Mouse (Mus musculus) hindbrain, embryonic 16.5 days (tissue): ENCODE results near the gene Tcirg1. TPM values are rescaled to one million over a fixed set of nuclear protein-coding genes. Genes with fewer than 3 reads are reported as not detected.

ENCODE experiments used
- ATAC-seq: fragments of 200-750 bp; cut with Nextera tagmentation; 2 replicates; pipeline ENCODE4 v1.8.0; 2017; ENCODE audit warnings: moderate TSS enrichment, moderate library complexity
- H3K27ac ChIP-seq: fragments of 300-500 bp; sonication (generic); 2 replicates; pipeline ENCODE4 v1.5.1; 2014; ENCODE audit warnings: low read depth, mild to moderate bottlenecking, control low read depth, low read length, moderate library complexity
- H3K27me3 ChIP-seq: fragments of 300-500 bp; sonication (generic); replicated peaks from 2 replicates; pipeline ENCODE4 v1.6.1; 2014; ENCODE audit warnings: low read length; ENCODE audit not compliant: control insufficient read depth, insufficient read depth
- H3K36me3 ChIP-seq: fragments of 300-500 bp; sonication (generic); 2 replicates; pipeline ENCODE4 v1.6.1; 2014; ENCODE audit warnings: mild to moderate bottlenecking, low read length, moderate library complexity, mixed read lengths; ENCODE audit not compliant: control insufficient read depth, insufficient read depth
- H3K4me1 ChIP-seq: fragments of 300-500 bp; sonication (generic); 2 replicates; pipeline ENCODE4 v1.6.1; 2014; ENCODE audit warnings: low read depth, low read length; ENCODE audit not compliant: control insufficient read depth, insufficient read depth
- H3K4me2 ChIP-seq: fragments of 300-500 bp; sonication (generic); 2 replicates; pipeline ENCODE4 v1.6.1; 2014; ENCODE audit warnings: mild to moderate bottlenecking, low read length, control low read depth, moderate library complexity
- H3K4me3 ChIP-seq: fragments of 300-500 bp; sonication (generic); 2 replicates; pipeline ENCODE4 v1.5.1; 2014; ENCODE audit warnings: mild to moderate bottlenecking, low read length, control low read depth, moderate library complexity
- H3K9ac ChIP-seq: fragments of 300-500 bp; sonication (generic); 2 replicates; pipeline ENCODE4 v1.6.1; 2014; ENCODE audit warnings: low read depth, mild to moderate bottlenecking, control low read depth, low read length, moderate library complexity
- H3K9me3 ChIP-seq: fragments of 300-500 bp; sonication (generic); 2 replicates; pipeline ENCODE4 v1.6.1; 2014; ENCODE audit warnings: mild to moderate bottlenecking, low read length, moderate library complexity; ENCODE audit not compliant: control insufficient read depth
- WGBS: fragments of 180-500 bp; shearing (Covaris S2); extraction: QIAGEN DNeasy Blood & Tissue Kit; methylation state at CpG from one replicate; pipeline ENCODE4 v1.1.7; 2014; 5-methylcytosine and 5-hydroxymethylcytosine counted together
- polyA plus RNA-seq: library from polyadenylated mRNA; unstranded; fragments of >200 nt; fragmentation: Nextera tagmentation; extraction: Ambion mirVana; gene quantifications from 2 replicates; pipeline ENCODE4 v1.2.1, GENCODE M21; 2015

The Tcirg1 gene
- polyA plus RNA-seq, 1 experiment from 2014 or later, result 18.9 TPM

DNA sequence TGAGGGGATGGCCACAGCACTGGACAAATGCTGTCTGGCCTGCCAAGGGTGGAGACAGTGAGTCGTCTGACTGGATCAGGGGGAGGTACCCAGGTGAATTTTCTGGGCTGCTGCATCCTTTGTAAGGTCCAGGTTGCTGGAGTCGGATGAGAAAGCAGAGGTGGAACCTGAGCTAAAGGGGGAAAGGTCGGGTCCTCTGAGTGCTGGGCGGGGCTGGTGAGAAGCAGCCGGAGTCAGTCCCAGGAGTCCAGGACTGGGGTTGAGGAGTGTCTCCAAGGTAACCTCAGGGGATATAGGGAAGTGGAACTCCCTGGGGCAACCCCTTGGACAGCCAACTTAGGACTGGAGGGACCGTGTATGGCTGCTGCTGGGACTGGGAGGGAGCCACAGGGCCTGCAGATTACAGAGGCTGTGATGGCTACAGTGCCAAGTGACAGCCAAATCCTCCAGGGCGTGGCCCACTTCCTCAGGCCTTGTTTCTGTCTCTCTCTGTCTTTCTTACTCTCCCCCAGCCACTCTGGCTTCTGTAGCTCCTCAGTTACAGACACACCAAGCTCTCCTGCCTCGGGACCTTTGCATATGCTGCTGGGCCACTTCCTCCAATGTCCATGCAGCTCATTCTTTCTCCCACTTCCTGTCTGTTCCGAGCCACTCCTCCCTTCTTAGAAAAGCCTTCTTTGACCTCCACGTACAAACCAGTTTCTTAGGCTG is 15.9 kb upstream of the Tcirg1 start:
- no peaks in the 10 kb centered on the region for H3K36me3 ChIP-seq
- H3K9me3 ChIP-seq, result no peaks in the 10 kb centered on the region
- H3K9ac ChIP-seq, result no peak overlapping the region
- no peak overlapping the region for H3K27ac ChIP-seq
- H3K4me3 ChIP-seq, result no peak overlapping the region
- no peak for ATAC-seq
- no peaks in the 10 kb centered on the region for H3K27me3 ChIP-seq
- no peak overlapping the region for H3K4me2 ChIP-seq
- no peaks in the 10 kb centered on the region for H3K4me1 ChIP-seq
- WGBS, result 58% methylated on average over 10 of the region's 10 CpGs

- Histone ChIP-seq H3K27ac (no peak overlapping the region), H3K4me2 (no peak overlapping the region), H3K9me3 (no peaks in the 10 kb centered on the region), H3K4me1 (no peaks in the 10 kb centered on the region), H3K4me3 (no peak overlapping the region), H3K27me3 (no peaks in the 10 kb centered on the region), H3K36me3 (no peaks in the 10 kb centered on the region), H3K9ac (no peak overlapping the region)
- ATAC-seq, result no peak
Measured at GRCm38 (mm10) chr19:3919928-3920327, 13.0 kb upstream of the Tcirg1 start.

DNA sequence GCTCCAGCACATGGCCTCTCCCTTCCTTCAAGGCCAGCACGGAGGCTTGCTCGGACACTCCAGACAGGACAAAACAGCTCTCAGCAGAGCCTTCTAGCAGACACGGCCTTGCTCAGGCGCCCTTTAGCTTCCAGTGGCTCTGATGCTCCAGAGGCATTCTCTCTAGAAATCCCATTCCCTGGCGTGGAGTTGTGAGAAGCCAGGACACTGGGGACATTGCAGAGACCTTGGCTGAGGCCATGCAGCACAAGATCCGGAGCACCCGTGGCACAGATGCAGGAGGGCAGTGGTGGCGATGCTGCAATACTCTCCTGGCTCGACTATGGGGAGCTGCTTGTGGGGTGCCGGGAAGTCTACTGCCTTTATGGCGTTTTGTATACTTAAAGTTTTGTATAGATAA is 9.8 kb upstream of the Tcirg1 start:
- Histone ChIP-seq H3K27me3 (no peaks in the 10 kb centered on the region), H3K9ac (no peak overlapping the region), H3K36me3 (no peaks in the 10 kb centered on the region), H3K4me3 (no peak overlapping the region), H3K4me1 (peaks cover 11% of the 10 kb centered on the region), H3K27ac (no peak overlapping the region), H3K9me3 (no peaks in the 10 kb centered on the region), H3K4me2 (no peak overlapping the region)
- 78% methylated on average over 11 of the region's 11 CpGs for WGBS
- no peak for ATAC-seq

- H3K9me3 ChIP-seq, result no peaks in the 10 kb centered on the region
- H3K4me2 ChIP-seq, result no peak overlapping the region
- no peak overlapping the region for H3K27ac ChIP-seq
- 86% methylated on average over 5 of the region's 5 CpGs for WGBS
- no peaks in the 10 kb centered on the region for H3K27me3 ChIP-seq
- H3K36me3 ChIP-seq, result peaks cover 7% of the 10 kb centered on the region; the same call in 1 of the 2 replicates
- H3K4me3 ChIP-seq, result no peak overlapping the region
- H3K9ac ChIP-seq, result no peak overlapping the region; the same call in 1 of the 2 replicates
- no peak for ATAC-seq
- H3K4me1 ChIP-seq, result peaks cover 15% of the 10 kb centered on the region
Measured at GRCm38 (mm10) chr19:3914535-3914934, 7.6 kb upstream of the Tcirg1 start.

DNA sequence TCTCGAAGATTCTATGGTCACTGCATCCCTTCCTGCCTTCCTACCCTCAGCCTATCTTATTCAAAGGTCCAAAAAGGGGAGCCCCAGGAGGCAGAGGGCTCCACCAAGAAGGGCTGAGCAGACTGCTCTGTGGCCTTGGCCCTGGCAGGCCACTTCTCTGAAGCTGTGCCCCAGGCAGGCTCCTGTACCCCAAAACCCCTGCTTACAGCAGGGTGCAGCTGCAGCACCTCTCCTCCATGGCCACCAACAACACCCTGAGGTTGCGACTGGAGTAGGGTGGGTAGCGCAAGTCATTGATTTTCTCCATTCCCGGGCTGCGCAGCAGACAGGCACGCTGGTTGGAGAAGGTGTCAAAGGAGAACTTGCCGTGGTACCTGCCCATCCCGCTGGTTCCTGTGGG is 6.8 kb upstream of the Tcirg1 start:
- ATAC-seq, result no peak
- no peaks in the 10 kb centered on the region for H3K9me3 ChIP-seq
- H3K9ac ChIP-seq, result no peak overlapping the region
- peak overlapping the region; percentile 76 for H3K4me3 ChIP-seq
- no peaks in the 10 kb centered on the region for H3K27me3 ChIP-seq
- peaks cover 14% of the 10 kb centered on the region for H3K36me3 ChIP-seq
- H3K4me1 ChIP-seq, result peaks cover 15% of the 10 kb centered on the region
- WGBS, result 88% methylated on average over 8 of the region's 8 CpGs
- peak overlapping the region; percentile 71 for H3K4me2 ChIP-seq
- H3K27ac ChIP-seq, result no peak overlapping the region

DNA sequence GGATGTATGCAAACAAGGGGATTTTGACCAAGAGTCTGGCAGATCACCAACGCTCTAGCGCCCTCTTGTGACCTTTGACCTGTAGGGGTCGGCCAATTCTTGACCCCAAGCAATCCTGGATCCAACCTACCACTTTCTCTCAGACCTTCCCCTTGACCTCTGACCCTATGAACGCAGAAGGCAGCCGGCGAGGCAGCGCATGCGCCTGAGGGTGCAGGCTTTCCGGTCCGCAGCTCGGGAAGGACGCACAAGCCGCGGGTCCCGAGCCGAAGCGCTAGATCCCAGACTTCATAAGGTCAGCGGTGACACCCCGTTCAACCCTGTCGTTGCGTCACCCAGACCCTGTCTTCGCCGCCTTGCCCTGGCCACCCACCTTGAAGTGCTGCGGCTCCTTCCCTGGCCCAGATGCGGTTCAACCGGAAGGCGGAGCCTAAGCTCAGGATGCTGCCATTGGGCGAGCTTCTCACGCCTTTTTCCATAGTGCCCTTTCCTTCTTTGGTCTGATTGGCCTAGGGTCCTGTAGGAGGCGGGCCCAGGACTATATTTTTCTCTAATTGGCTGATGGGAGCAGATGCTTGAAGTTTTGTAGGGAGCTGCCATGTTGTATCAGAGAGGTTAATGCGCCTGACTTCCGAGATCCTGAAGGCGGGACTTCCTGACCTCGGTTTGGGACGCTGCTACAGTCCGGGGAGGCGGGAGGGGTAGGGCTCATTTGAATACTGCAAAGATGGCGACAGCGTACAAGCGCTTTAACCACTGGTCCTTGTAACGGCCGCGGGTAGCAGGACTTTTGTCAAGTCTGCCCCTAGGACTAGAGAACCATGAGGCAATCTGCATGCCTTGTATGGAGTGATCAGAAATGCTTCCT is 5.6 kb upstream of the Tcirg1 start, which contains the start of gene Ndufs8:
Ndufs8 (minus strand) TSS at position 438 of the 868 bp plus-strand sequence.
- Histone ChIP-seq H3K27ac (peak within 1 kb of the TSS; percentile 89), H3K9me3 (no peaks in the 10 kb centered on the region), H3K27me3 (no peaks in the 10 kb centered on the region), H3K9ac (peak within 1 kb of the TSS; percentile 84), H3K4me3 (peak within 1 kb of the TSS; percentile 76), H3K36me3 (peaks cover 15% of the 10 kb centered on the region), H3K4me2 (peak within 1 kb of the TSS; percentile 91), H3K4me1 (peaks cover 15% of the 10 kb centered on the region)
- 0% methylated on average over 37 of the region's 43 CpGs for WGBS
- peak; percentile 98 for ATAC-seq

DNA sequence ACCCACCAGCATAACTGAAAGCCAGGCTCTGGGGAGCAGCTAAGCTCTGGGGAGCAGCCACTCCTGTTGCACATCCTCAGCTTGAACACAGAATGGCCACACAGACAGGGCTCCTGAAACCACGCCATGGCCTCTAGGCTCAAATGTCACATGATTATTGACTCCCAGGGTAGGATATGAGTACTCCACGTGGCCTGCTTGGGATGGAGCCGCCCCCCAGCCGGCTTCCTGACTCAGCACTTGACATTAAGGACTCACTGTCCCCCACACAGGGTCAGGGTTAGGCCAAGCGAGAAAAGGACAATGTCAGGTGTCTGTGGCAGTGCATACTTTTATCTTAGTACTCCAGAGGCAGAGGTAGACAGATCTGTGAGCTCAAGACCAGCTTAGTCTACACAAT is 3.3 kb upstream of the Tcirg1 start:
- H3K36me3 ChIP-seq, result peaks cover 15% of the 10 kb centered on the region
- no peaks in the 10 kb centered on the region for H3K27me3 ChIP-seq
- no peak for ATAC-seq
- no peak overlapping the region for H3K4me2 ChIP-seq
- H3K9me3 ChIP-seq, result no peaks in the 10 kb centered on the region
- H3K4me3 ChIP-seq, result no peak overlapping the region
- WGBS, result 81% methylated on average over 5 of the region's 5 CpGs
- H3K27ac ChIP-seq, result no peak overlapping the region
- peaks cover 21% of the 10 kb centered on the region for H3K4me1 ChIP-seq
- no peak overlapping the region for H3K9ac ChIP-seq

DNA sequence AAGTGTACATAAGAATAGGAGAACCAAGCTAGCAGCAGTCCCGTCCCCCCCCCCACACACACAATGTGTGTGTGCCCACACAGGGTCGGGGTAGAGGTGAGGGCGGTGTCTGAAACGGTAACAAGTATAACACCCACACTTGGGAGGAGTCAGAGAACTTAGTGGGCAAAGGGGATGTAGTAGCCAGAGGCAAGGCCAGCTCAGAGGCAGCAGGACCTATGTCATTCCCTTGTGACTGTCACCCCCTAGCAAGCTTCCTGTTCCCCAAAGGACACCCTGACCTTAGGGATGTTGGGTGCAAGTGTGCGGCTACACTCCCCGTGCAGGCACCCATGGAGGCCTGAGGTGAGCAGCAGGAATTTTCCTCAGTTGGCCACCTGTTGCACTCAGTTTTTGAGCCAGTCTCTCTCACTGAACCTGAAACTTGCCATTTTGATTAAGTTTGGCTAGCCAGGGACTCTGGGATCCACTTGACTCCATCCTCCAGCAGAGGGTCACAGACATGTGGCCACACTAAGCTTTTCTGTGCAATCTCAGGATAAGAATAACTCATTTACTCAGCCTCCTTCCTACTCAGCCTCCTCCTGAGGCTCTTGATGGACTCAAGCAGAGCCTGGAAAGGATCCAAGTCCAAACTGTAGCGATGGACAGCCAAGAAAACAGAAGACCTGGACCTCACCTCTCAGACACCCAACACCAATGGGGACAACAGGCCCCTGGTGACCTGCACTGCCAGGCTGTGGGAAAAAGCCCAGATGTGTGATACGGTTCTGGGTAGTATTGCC is 1.1 kb upstream of the Tcirg1 start:
- Histone ChIP-seq H3K4me2 (peak overlapping the region; percentile 74), H3K4me3 (no peak overlapping the region), H3K27ac (no peak overlapping the region), H3K36me3 (peaks cover 15% of the 10 kb centered on the region), H3K27me3 (no peaks in the 10 kb centered on the region), H3K9me3 (no peaks in the 10 kb centered on the region), H3K4me1 (peaks cover 14% of the 10 kb centered on the region), H3K9ac (no peak overlapping the region)
- ATAC-seq, result no peak
- WGBS, result 77% methylated on average over 8 of the region's 8 CpGs
